Mouse (Mus musculus) megakaryocyte-erythroid progenitor cell, adult 5-6 weeks (primary cell): ENCODE results near the gene Fxyd7. TPM values are rescaled to one million over a fixed set of nuclear protein-coding genes. Genes with fewer than 3 reads are reported as not detected.

Experiments used
- ATAC-seq: replicated peaks from 2 replicates; pipeline ENCODE4 v1.8.0; 2016; ENCODE audit warnings: mild to moderate bottlenecking, inconsistent platforms; ENCODE audit not compliant: severe bottlenecking, poor library complexity, low FRiP score, low TSS enrichment
- total RNA-seq, 2 experiments: library from RNA; stranded (forward) in 1 of 2; stranded (reverse) in 1 of 2; fragments of 200-1000, 215-1000 nt in 1 of 2; fragments of >200 nt in 1 of 2; fragmentation: Nextera tagmentation in 1 of 2; gene quantifications; 2 replicates each; pipeline ENCODE4 v1.2.3; 2014 to 2017

Gene Fxyd7
- total RNA-seq, 2 experiments from 2014 or later: not detected

DNA sequence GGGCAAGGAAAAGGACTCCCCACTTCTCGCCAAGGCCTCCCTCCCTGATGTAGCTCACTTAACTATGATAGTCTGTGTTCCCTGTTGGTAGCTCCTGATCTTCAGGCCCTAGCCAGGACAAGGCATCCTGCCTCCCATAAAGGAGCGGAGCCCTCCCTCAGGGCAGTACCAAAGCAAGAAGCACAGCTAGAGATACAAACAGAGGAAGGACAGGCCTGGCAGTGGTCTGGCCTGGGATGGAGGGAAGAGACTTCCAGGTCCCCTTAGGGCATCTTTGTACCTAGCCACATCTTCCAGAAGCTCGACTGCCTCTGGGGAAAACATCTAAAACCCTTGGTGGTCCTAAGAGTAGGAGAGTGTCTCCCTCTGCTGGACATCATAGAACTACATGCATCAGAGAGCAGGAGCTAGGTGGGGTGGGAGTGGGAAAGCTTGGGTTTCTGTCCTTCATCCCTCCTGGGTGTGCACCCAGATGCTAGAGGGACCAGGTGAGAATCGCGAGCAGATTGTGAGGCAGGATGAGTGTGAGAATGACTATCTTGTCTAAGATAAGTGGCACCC, 26.7 kb upstream of the Fxyd7 start:
- peak; percentile 61 for ATAC-seq

DNA sequence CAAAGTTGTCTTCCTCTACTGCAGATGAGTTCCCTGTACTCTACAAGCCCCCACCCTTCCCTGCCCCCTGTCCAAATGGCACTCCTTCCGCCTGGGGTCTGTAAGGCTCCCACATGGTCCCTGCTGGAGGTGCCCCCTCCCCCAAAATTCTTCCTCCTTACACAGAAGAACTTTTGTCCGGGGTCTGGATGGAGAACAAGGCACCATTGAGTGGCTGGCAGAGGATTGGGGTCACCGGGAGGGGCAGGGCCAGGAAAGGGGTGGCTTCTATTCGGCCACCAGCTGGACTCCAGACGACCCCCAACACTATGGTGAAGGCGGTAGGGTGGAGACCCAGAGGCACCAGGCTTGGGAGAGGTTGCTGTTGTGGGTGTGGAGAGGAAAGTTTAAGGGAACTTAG, 26.2 kb upstream of the Fxyd7 start:
- no peak for ATAC-seq

DNA sequence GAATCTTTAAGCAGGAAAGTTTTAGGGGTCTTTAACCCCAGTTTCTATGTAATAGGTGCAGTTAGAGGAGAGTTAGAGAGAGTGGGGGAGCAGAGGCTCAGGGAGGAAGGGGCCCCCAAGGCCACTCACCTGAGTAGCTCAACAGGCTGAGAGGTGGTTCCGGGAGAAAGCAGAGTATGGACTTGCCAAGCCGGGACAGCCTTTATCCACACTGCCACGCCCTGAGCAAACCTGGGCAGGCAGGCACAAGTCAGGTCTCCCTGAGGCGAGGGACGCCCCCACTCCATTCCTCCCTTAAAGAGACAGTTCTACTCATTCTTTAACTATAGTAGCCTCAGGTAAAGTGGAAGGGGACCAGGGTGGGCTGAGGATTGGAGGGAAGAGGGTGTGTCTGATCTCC, 25.2 kb upstream of the Fxyd7 start, which contains the start of gene Fxyd3:
TSS of gene Fxyd3 (minus strand) at position 213 of the 400 bp plus-strand sequence.
- no peak for ATAC-seq

DNA sequence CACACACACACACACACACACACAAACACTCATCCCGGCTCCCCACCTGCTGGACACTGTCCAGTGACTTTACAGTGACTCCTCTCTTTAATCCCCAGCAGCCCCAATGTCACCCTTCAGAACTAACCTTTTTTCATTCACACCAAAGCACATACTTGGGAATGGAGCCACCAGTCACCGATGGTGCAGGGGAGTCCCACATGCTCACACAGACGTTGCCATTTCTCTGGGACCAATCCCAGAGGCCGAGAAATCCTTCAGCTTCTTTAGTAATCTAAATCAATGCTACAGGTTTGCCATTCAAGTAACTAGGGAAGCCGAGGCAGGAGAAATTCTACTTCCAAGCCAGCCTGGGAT, 23.4 kb upstream of the Fxyd7 start:
- ATAC-seq: no peak

DNA sequence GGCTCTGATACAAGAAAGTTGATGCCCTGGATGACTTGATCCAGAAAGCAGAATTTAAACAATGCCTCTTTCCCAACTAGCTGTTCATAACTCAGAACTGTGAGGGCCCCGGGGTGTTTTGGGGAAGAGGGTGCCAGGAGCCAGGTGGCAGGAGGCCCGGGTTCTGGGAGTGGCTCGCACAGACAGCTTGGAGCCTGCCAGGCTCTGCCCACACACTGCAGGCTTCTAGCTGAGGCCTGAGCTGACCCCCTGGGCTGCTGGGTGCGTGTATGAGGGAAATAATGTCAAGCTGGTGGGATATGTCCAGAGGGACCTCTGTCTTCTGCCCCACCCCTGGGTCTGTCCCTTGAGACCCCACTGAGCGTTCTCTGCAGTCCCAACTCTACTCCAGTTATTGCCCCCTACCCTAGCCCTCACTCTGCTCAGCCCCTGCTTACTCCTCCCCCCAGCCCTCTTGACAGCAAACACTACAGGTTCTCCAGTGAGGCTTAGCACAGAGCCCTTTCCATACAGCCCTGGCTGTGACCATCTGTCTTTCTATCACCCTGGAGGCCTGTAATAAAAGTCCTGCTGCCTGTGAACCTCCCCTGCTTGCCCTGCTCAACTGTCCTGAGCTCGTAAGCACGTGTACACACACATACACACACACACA, 22.9 kb upstream of the Fxyd7 start:
- no peak for ATAC-seq

DNA sequence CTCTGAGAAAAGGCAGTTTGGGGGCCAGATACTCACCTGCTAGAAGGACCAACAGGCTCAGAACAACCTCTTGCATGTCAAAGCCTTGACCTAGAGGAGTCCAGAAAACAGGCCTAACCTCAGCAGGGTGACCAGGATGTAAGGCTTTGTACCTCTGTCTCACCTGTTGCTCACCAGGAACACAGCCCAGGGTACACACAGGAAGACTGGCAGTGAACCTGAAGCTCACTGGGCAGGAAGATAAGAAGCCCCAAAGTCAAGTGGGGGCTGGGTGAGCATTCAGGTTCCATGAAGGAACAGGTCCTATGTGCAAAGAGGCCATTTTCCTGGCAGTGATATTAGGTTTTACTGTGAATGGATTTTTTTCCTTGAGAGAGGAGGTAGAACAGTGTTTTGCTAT, 22.3 kb upstream of the Fxyd7 start:
- ATAC-seq: no peak

DNA sequence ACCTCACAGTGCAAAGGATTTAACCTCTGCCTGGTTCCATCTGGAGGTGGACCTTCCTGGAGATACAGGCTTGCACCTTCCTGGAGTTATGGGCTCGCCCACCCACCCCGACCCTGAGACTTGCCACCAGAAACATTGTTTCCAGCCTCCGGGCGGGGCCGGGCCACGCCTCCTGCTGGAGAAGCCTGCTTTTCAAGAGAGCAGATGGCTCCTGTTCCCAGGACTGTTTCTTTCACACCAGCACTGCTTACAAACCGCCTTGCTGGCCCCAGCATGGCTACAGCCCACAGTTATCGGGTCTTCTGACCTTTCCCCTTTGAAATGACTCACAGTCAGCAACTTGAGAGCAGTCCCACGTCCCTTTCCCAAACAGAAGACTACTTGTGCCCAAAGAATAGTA, 21.1 kb upstream of the Fxyd7 start:
- no peak for ATAC-seq

DNA sequence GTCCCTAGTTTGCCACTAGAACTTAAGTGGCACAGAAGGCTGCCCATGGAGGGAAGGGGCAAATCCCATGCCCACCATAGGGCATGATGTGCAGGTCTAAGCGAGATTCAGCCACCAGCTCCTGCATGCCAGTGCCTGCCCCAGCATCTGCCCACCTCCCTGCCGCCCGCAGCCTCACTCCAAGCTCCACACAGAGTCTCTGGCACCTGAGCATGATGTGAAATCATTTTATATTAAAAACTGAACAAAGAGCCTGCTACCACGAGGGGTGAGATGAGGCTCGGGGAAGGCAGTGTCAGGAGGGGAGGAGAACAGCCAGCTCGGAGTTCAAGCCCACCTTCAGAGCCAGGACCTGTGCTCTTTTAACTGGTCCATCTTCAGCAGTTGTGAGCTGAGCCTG, 19.1 kb upstream of the Fxyd7 start:
- no peak for ATAC-seq

DNA sequence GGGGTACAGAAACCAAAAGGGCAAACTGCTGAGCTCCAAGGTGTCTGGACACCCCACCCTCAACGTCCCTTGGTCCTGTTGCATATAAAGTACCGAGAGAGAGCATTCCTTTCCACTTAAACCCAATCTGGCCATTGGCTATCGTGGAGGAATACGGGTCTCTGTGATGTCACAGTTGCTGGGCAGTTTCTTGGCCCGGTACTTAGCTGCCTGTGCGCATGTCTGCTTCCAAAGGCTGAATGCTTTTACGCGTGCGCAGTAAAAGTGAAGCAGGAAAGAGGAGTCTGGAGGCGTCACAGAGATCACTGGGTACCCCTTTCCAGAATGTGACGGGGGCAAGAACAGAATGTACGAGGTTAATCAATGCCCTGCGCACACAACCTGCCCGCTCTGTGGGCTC, 18.2 kb upstream of the Fxyd7 start:
- no peak for ATAC-seq

DNA sequence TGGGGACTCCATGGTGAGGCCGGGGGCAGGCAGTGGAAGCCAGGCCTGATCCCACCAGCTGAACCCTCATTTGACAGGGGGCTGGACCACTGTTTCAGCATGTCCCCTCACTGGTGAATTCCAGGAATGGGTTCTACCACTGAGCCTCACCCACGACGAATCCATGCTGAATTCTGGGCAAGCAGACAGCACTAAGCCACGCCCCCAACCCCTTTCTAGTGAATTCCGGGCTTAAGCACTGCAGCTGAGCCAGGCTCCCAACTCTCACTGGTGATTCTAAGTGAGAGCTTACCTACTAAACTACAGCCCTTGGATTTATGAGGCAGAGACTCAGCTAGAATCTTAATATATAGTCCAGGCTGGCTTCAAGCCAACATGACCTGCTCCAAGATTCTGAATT, 16.6 kb upstream of the Fxyd7 start:
- ATAC-seq: no peak

DNA sequence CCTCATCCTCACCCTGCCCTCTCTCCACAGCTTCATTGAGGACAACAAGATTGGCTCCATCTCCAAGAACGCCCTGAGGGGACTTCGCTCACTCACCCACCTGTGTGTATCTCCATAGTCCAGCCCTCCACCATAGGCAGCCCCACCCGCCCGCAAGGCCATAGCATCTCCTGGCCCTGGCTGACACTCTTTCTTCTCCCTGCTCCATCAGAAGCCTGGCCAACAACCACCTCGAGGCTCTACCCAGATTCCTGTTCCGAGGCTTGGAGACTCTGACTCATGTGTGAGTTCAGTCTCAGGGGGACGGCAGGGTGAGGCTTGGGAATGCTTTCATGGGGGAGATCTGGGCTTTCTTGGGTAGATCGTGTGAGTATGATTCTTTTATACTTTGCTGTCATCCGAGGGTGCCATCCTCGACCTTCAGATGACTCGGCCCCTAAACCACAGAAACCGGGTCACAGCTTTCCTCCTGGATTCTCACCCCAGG, 11.8 kb upstream of the Fxyd7 start:
- ATAC-seq: no peak

DNA sequence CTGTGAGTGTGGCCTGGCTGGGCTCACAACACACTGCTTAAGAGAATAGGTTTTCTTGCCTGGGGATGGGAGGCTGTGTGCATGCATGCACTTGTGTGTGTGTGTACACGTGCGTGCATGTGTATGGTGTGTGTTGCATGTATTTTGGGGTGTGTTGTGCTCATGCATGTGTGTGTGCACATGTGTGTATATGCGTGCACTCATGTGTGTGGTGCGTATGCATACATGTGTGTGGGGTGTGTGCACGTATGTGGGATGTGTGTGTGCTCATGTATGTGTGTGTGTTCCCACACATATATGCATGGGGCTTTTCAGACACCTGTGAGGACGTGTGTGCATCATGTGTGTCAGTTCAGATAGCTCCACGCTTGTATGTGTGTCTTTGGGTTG, 9.3 kb upstream of the Fxyd7 start:
- ATAC-seq: no peak

DNA sequence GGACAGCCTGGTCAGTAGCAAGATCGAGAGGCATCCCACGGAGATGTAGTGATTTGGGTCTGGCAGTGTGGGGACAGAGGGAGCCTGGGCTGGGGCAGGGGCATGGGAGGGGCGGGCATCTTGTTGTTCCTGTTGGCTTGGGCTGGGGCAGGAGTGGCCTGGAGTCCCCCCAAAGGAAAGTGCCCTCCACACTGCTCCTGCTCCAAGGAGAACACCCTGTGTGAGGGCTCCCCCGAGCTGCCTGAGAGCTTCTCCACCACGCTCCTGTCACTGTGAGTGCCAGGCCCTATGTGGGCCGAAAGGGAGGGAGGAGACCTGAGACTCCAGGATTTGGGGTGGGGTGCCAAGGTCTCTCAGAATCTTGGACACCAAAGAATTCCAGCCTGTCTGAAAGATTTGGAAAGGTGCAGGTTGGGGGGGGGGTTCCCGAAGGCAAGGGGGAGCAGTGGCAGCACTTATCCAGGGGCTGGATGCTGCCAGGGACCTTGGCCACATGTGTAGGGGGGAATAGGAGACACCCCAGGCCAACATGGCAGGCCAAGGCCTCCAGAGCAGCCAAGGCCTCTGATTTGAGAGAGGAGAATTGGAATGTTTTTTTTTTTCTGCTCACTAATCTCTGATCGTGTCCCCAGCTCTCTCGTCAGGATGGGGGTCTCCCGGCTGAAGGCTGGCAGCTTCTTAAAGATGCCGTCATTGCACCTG, 8.8 kb upstream of the Fxyd7 start:
- ATAC-seq: no peak

DNA sequence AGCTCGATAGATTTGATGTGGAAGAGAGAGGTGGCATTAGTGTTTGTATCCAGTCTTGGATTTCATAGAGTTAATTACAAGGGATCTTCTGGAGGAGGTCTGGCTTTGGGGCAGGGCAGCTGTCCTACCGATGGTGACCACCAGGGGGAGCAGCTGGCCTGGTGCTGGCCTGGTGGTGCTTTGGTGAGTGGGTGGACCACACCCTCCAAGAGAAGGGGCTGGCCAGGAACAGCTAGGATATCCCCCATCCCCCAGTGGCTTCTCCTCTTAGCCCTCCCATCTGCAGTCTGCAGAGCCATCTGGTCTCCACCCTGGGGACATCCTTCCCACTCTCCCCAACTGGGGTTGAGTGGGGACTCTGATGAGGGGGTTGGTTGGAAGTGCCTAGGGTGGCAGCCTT, 7.8 kb upstream of the Fxyd7 start, which contains the start of gene Lgi4:
TSS of gene Lgi4 (plus strand) at position 235 of the 400 bp plus-strand sequence.
- peak; percentile 79 for ATAC-seq

DNA sequence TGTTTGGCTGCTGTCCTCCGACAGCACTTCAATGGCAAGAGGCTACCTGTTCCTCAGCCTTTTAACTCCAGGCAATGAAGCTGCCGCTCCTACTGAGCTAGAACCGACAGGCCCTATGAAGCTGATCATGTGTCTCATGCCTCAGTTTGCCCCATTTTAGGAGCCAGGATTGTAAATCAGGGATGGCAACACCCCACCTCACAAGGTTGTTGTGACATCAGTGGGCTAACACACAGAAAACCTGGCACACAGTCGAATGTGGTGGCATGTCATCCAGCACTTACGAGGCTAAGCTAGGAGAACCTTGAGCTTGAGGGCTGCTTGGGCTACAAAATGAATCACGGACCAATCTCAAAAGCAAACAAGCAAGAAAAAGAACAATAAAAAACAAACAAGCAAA, 6.9 kb upstream of the Fxyd7 start:
- ATAC-seq: no peak

DNA sequence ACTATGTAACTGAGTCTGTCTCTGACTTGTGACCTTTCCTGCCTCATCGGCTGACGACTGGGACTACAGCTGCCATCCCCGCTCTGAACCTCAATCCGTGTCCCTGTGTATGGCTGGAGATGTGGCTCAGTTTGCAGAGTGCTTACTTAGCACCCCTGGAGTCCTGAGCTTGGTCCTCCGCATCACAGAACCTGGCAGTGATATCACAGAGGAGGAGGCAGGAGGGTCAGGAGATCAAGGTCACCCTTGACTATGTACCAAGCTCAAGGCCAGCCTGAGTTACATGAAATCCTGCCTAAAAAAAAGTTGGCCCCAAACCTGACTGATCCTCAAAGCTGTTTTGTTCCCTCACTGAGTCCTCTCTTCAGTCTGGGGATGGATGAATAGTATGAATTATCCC, 6.5 kb upstream of the Fxyd7 start:
- ATAC-seq: no peak

DNA sequence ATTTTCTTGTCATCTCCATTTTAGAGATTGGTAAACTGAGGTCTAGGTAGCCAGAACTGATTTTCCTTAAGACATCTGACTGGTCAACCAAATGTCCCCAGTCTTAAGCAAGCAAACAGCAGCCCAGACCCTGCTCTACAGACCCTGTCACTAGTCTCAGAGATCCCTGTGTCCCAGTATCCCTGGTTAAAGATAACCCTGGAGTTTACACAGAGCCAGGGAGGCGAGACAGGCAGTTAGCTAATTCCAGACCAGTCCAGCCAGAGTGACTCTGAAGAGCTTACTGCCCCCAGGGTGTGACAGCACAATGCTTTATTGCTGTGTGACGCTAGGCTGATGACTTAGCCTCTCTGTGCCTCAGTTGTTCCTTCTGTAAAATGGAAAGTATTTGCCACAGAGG, 5.8 kb upstream of the Fxyd7 start, which contains the start of gene Fxyd1:
TSS of gene Fxyd1 (minus strand) at position 129 of the 400 bp plus-strand sequence.
- ATAC-seq: no peak

DNA sequence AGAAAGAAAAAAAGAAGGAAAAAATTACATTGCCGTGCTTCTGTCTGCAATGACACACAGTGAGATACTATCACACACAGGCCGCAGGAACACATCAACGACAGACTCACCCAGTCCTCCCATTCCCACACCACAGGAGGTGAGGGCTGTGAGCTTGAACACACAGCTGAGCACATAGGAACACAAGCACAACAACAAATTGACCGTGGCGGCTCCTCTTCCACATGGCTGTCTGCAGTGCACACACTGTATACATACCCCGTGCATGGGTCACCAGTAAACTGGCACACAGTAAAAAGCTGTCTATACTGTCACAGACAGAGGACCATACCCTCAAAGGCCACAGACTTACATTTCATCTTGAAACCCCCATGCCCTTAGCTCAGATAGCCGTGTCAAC, 5.2 kb upstream of the Fxyd7 start:
- no peak for ATAC-seq

DNA sequence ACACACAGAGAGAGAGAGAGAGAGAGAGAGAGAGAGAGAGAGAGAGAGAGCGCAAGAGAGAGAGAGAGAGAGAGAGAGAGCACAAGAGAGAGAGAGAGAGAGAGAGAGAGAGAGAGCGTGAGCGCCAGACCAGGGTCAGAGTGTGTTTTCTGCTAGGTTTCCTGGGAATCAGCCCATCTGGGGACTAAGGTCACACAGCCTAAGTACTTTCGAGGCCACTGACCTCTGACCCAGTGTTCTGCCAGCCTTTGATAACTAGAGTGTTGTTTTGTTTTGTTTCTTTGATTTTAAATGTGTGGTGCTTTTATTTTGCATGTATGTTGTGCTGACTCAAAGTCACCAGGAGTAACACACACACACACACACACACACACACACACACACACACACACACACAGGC, 4.6 kb upstream of the Fxyd7 start:
- no peak for ATAC-seq

DNA sequence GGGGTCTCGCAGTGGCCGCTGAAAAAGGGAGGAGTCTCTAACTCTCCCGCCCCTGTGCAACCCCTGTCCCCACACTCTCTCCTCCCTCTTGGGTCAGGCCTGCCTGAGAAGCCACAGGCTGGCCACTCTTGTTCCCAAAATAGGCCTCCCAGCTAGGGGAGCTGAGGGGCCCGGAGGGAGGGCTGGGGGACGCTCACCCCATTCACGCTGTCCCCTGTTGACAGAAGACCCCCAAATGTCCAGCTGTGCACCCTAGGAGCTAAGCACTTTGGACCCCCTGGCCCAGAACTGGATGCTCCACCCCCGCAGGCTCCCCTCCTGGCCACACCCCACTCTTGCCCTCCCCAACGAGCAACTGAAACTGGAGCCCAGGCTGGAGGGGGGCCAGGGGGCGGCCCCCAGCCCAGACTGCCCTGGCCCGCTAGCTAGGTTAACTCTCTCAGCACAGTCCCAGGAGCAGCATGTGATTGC, 4.1 kb upstream of the Fxyd7 start:
- ATAC-seq: no peak
